Mouse (Mus musculus): ENCODE data around the gene Smarcb1. TPM values are rescaled to one million over a fixed set of nuclear protein-coding genes. Genes with fewer than 3 reads are reported as not detected.
A peak's percentile ranks its signal among the peaks of the same experiment; 100 is the strongest.

Smarcb1 gene
- polyA plus RNA-seq, 1 experiment from 2014 or later: 185 TPM

DNA sequence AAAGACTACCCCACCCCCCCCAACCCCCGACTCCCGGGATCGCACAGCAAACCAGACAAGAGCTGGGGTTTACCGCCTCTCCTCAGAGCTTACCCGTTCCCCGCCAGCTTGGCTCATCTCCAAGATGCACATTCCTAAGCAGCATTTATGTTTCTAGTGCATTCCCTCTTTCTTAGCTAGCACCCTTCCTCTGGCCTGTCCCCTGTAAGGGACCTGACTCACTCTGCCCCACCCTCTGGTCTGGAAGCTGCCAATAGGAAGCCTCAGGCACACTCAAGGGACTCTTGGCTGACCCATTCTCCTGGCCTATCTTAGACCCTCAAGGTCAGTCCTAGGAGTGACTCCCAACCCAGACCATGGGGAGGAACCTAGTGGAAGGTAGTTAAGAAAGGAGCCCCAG lies 8.9 kb upstream of the Smarcb1 start:
- Histone ChIP-seq H3K27ac (peak overlapping the region; percentile 47; the same call in 1 of the 2 replicates), H3K4me1 (peaks cover 35% of the 10 kb centered on the region), H3K4me3 (peak overlapping the region; percentile 66), H3K27me3 (no peaks in the 10 kb centered on the region; the same call in 1 of the 2 replicates), H3K36me3 (peaks cover 30% of the 10 kb centered on the region), H3K4me2 (peak overlapping the region; percentile 91), H3K9me3 (no peaks in the 10 kb centered on the region), H3K9ac (no peak overlapping the region)
- no peak for ATAC-seq (ENCODE audit: insufficient number of reproducible peaks, low FRiP score, low TSS enrichment, low read depth)
- WGBS: 4% methylated on average over 6 of the region's 6 CpGs

DNA sequence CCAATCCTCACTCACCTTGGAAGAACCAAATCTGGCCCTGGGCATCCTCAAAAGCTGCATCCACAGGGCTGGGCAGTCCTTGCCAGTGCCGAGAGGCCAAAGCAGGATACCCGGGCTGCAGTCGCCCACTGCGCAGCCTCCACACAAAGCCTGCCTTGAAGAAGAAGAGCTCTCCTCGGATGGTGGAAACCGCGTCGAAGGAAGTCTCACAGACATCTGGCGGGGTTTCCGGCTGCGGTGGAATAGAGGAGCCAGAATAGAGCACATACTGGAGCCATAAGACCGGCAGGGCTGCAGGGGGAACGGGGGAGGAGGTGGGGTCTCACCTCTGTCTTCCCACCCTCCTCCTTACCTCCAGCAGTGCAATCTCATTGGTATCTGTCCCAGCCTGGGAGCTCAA lies 5.0 kb upstream of the Smarcb1 start:
- 68% methylated on average over 13 of the region's 13 CpGs for whole genome bisulfite sequencing

DNA sequence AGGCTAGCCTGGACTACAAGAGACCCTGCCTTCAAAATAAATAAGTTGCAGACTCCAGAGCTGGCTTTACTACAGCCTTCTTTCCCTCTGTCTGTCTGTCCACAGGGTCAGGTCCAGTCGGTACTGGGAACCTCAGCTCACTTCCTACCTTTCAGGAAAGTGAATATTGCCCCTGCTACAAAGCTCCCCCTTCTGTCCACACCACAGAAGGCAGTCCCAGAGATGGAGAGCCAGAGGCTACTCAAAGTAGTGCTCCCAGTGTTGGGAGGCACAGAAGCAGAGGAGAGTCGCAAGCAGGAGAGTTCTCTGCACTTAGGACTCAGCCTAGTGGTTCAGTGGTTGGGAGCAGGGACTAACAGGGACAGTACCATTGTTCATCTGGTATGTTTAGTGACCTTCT lies 2.9 kb upstream of the Smarcb1 start:
- no peak overlapping the region for H3K27ac ChIP-seq

More for the DNA sequence above, 5.0 kb upstream of the Smarcb1 start:
- Histone ChIP-seq H3K4me3 (no peak overlapping the region), H3K4me2 (no peak overlapping the region), H3K27ac (no peak overlapping the region), H3K36me3 (peaks cover 53% of the 10 kb centered on the region), H3K9ac (no peak overlapping the region), H3K27me3 (no peaks in the 10 kb centered on the region), H3K4me1 (peaks cover 28% of the 10 kb centered on the region), H3K9me3 (no peaks in the 10 kb centered on the region)
- no peak for ATAC-seq (ENCODE audit: insufficient number of reproducible peaks, low FRiP score, low TSS enrichment, low read depth)

DNA sequence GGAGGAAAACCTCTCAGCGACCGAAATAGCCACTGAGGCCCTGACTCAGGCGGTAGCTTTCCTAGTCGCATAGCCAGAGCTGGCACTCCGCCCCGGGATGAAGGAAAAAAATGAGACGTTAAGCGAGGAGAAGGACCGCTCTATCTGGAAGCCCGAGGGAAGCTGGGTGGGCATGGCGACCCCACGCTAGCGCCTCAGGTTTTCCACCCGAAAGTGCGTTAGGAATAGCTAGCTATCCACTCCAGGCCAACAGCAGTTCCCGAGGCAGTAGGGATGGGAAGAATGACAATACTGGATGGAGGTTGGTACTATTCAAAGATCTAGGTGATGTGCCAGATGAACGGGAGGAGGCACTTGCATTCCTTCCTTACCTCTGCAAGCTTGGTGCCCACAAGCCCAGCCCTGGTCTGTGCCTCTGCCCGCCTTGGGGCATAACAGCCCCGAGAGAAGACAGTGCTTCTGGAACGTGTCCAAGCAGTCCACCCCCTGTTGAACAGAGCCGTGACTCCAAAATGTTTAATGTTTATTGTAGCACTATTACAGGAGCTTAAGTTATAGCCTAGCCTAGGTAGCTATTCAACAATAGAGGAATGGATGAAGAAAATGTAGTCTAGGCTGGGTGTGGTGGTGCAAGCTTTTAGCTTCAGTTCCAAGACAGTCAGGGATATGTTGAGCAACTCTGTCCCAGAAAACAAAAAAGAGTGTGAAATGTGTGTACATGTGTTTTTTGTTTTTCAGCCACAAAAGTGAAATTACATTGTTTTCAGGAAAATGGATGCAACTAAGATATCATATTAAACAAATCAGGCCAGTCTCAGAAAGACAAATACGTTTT lies 526 bp upstream of the Smarcb1 start:
- 4% methylated on average over 22 of the region's 22 CpGs for WGBS
- ATAC-seq (ENCODE audit: insufficient number of reproducible peaks, low FRiP score, low TSS enrichment, low read depth): no peak
- Histone ChIP-seq H3K27me3 (no peaks in the 10 kb centered on the region), H3K9me3 (no peaks in the 10 kb centered on the region), H3K36me3 (peaks cover 55% of the 10 kb centered on the region), H3K4me1 (peaks cover 44% of the 10 kb centered on the region), H3K27ac (peak overlapping the region; percentile 95), H3K4me3 (peak overlapping the region; percentile 79), H3K9ac (peak overlapping the region; percentile 90), H3K4me2 (peak overlapping the region; percentile 78)

More for the DNA sequence above, 2.9 kb upstream of the Smarcb1 start:
- 52% methylated on average over 2 of the region's 2 CpGs for WGBS
- H3K4me2 ChIP-seq: no peak overlapping the region
- no peak overlapping the region for H3K9ac ChIP-seq
- H3K9me3 ChIP-seq: no peaks in the 10 kb centered on the region
- peaks cover 53% of the 10 kb centered on the region for H3K36me3 ChIP-seq
- peaks cover 22% of the 10 kb centered on the region for H3K4me1 ChIP-seq
- H3K27me3 ChIP-seq: no peaks in the 10 kb centered on the region
- no peak overlapping the region for H3K4me3 ChIP-seq
- ATAC-seq (ENCODE audit: insufficient number of reproducible peaks, low FRiP score, low TSS enrichment, low read depth): no peak

- 81% methylated on average over 5 of the region's 5 CpGs for WGBS
- no peak overlapping the region for H3K27ac ChIP-seq
- H3K27me3 ChIP-seq: no peaks in the 10 kb centered on the region
- no peak for ATAC-seq (ENCODE audit: insufficient number of reproducible peaks, low FRiP score, low TSS enrichment, low read depth)
- peaks cover 55% of the 10 kb centered on the region for H3K4me1 ChIP-seq
- no peak overlapping the region for H3K9ac ChIP-seq
- H3K4me3 ChIP-seq: no peak overlapping the region
- H3K4me2 ChIP-seq: no peak overlapping the region
- no peaks in the 10 kb centered on the region for H3K9me3 ChIP-seq
- peaks cover 46% of the 10 kb centered on the region for H3K36me3 ChIP-seq
Observed at GRCm38 (mm10) chr10:75919026-75919425, 2.4 kb downstream of the Smarcb1 start.

DNA sequence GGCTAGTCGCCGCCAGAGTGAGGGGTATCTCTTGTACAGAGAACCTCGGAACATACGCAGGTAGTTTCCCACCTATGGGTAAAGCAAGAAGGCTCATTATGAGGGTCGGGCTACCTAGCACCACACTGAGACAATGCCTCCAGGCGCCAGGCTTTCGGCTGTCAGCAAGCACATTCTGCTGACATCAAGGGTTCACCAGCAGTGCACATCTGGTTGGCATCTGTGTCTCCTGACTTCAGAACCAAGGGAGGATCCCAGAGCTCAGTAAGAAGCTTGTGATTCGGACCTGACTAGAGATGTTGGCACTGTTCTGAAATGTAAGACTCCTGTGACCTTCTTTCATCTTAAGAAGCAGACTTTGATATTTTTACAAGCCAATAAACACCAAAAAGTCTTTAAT lies 4.6 kb downstream of the Smarcb1 start:
- no peak overlapping the region for H3K4me3 ChIP-seq
- 0 out of 2 replicates have a peak overlapping the region, but pooled peaks have one; percentile 22 for H3K27ac ChIP-seq
- WGBS: 32% methylated on average over 8 of the region's 8 CpGs

DNA sequence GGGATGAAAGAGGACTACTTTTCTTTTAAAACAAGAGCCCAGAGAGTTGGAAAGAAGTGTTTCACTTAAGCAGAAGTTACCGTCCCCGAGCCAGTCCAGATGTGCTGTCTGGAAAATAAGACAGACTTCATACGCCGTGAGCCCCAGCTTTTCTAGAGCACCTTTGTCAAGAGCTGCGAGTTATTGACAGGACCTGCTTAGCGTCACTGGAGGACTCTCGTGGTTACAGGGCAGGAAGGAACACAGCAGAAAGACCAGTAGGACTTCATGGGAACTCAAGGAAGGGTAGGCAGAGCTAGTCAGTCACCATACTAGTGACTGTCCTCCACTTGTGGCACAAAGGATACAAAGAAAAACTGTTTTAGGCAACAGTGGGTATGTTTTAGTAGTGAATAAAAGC lies 5.9 kb downstream of the Smarcb1 start:
- peaks cover 51% of the 10 kb centered on the region for H3K4me1 ChIP-seq
- 58% methylated on average over 7 of the region's 7 CpGs for WGBS

More for the DNA sequence above, 4.6 kb downstream of the Smarcb1 start:
- H3K27me3 ChIP-seq: no peaks in the 10 kb centered on the region
- no peak overlapping the region for H3K9ac ChIP-seq
- no peak overlapping the region for H3K4me2 ChIP-seq
- ATAC-seq (ENCODE audit: insufficient number of reproducible peaks, low FRiP score, low TSS enrichment, low read depth): no peak
- peaks cover 50% of the 10 kb centered on the region for H3K36me3 ChIP-seq
- peaks cover 53% of the 10 kb centered on the region for H3K4me1 ChIP-seq
- H3K9me3 ChIP-seq: no peaks in the 10 kb centered on the region

GRCm38 (mm10) chr10:75913013-75913589 lies 8.3 kb downstream of the Smarcb1 start:
- no peak overlapping the region for H3K9ac ChIP-seq
- 55% methylated on average over 6 of the region's 6 CpGs for WGBS

More for the DNA sequence above, 5.9 kb downstream of the Smarcb1 start:
- H3K27ac ChIP-seq: no peak overlapping the region
- no peak overlapping the region for H3K4me3 ChIP-seq
- H3K4me2 ChIP-seq: no peak overlapping the region
- H3K9ac ChIP-seq: no peak overlapping the region
- ATAC-seq (ENCODE audit: insufficient number of reproducible peaks, low FRiP score, low TSS enrichment, low read depth): no peak
- H3K9me3 ChIP-seq: no peaks in the 10 kb centered on the region
- H3K27me3 ChIP-seq: no peaks in the 10 kb centered on the region
- peaks cover 61% of the 10 kb centered on the region for H3K36me3 ChIP-seq

GRCm38 (mm10) chr10:75910698-75911097 lies 10.7 kb downstream of the Smarcb1 start:
- H3K9ac ChIP-seq: no peak overlapping the region
- no peak overlapping the region for H3K4me2 ChIP-seq
- ATAC-seq (ENCODE audit: insufficient number of reproducible peaks, low FRiP score, low TSS enrichment, low read depth): no peak
- H3K27me3 ChIP-seq: no peaks in the 10 kb centered on the region
- peaks cover 77% of the 10 kb centered on the region for H3K36me3 ChIP-seq
- H3K4me1 ChIP-seq: peaks cover 6% of the 10 kb centered on the region
- no peaks in the 10 kb centered on the region for H3K9me3 ChIP-seq
- WGBS: 81% methylated on average over 2 of the region's 2 CpGs
- H3K27ac ChIP-seq: no peak overlapping the region
- no peak overlapping the region for H3K4me3 ChIP-seq

More at GRCm38 (mm10) chr10:75913013-75913589, 8.3 kb downstream of the Smarcb1 start:
- H3K4me2 ChIP-seq: no peak overlapping the region
- no peaks in the 10 kb centered on the region for H3K27me3 ChIP-seq
- peaks cover 72% of the 10 kb centered on the region for H3K36me3 ChIP-seq
- peaks cover 28% of the 10 kb centered on the region for H3K4me1 ChIP-seq
- peak overlapping the region; percentile 38; the same call in 1 of the 2 replicates for H3K27ac ChIP-seq
- no peaks in the 10 kb centered on the region for H3K9me3 ChIP-seq
- no peak overlapping the region for H3K4me3 ChIP-seq
- peak; percentile 35; the same call in 1 of the 2 replicates for ATAC-seq (ENCODE audit: insufficient number of reproducible peaks, low FRiP score, low TSS enrichment, low read depth)

- WGBS: 91% methylated on average over 4 of the region's 4 CpGs
- no peaks in the 10 kb centered on the region for H3K27me3 ChIP-seq
- H3K36me3 ChIP-seq: peaks cover 90% of the 10 kb centered on the region
- no peaks in the 10 kb centered on the region for H3K4me1 ChIP-seq
- no peak overlapping the region for H3K9ac ChIP-seq
- no peak overlapping the region for H3K4me3 ChIP-seq
- no peaks in the 10 kb centered on the region for H3K9me3 ChIP-seq
- no peak overlapping the region for H3K4me2 ChIP-seq
- no peak overlapping the region for H3K27ac ChIP-seq
- no peak for ATAC-seq (ENCODE audit: insufficient number of reproducible peaks, low FRiP score, low TSS enrichment, low read depth)
Observed at GRCm38 (mm10) chr10:75906882-75907281, 14.5 kb downstream of the Smarcb1 start.

- WGBS: 94% methylated on average over 5 of the region's 5 CpGs
- H3K27ac ChIP-seq: no peak overlapping the region
- H3K4me2 ChIP-seq: no peak overlapping the region
- no peak for ATAC-seq (ENCODE audit: insufficient number of reproducible peaks, low FRiP score, low TSS enrichment, low read depth)
- no peak overlapping the region for H3K9ac ChIP-seq
- H3K9me3 ChIP-seq: no peaks in the 10 kb centered on the region
- no peak overlapping the region for H3K4me3 ChIP-seq
- peaks cover 87% of the 10 kb centered on the region for H3K36me3 ChIP-seq
- H3K4me1 ChIP-seq: no peaks in the 10 kb centered on the region
- H3K27me3 ChIP-seq: no peaks in the 10 kb centered on the region
Observed at GRCm38 (mm10) chr10:75904391-75904790, 17.0 kb downstream of the Smarcb1 start.

GRCm38 (mm10) chr10:75898846-75899245 lies 22.6 kb downstream of the Smarcb1 start:
- H3K4me1 ChIP-seq: 0 out of 2 replicates have a peak, but pooled peaks cover 10% of the 10 kb centered on the region
- no peak overlapping the region for H3K9ac ChIP-seq
- H3K9me3 ChIP-seq: no peaks in the 10 kb centered on the region
- WGBS: 67% methylated on average over 3 of the region's 3 CpGs
- H3K36me3 ChIP-seq: peaks cover 88% of the 10 kb centered on the region
- 0 out of 2 replicates have a peak, but pooled peaks have one; percentile 62 for ATAC-seq (ENCODE audit: insufficient number of reproducible peaks, low FRiP score, low TSS enrichment, low read depth)
- no peak overlapping the region for H3K4me2 ChIP-seq
- H3K27me3 ChIP-seq: no peaks in the 10 kb centered on the region
- no peak overlapping the region for H3K27ac ChIP-seq
- H3K4me3 ChIP-seq: no peak overlapping the region
